Mouse (Mus musculus) liver, adult 2 months (tissue): ENCODE data around the gene Fgfr2.
A peak's percentile ranks its signal among the peaks of the same experiment; 100 is the strongest.

Experiments
- CTCF ChIP-seq: fragments of 200-500 bp; IDR thresholded peaks from 2 replicates; pipeline ENCODE4 v1.5.1; 2011; ENCODE audit warnings: low read depth, low read length, control low read depth
- POLR2A ChIP-seq: fragments of 200-500 bp; IDR thresholded peaks from 2 replicates; pipeline ENCODE4 v1.6.1; 2011; ENCODE audit warnings: low read length, control low read depth; ENCODE audit not compliant: insufficient read depth; ENCODE audit errors: extremely low read depth

- TF ChIP-seq CTCF (peak; percentile 90), POLR2A (peak; percentile 51; the same call in 1 of the 2 replicates)
These were observed 2576.2 kb downstream of the Fgfr2 start for GRCm38 (mm10) chr7:130546791-130547484.
